Mouse (Mus musculus) lung, postnatal 14 days (tissue): ENCODE measurements around the gene Foxb1.

Experiments used
- DNase-seq: peaks from one replicate; pipeline ENCODE4 v3.0.0; 2021

Foxb1 gene

DNA sequence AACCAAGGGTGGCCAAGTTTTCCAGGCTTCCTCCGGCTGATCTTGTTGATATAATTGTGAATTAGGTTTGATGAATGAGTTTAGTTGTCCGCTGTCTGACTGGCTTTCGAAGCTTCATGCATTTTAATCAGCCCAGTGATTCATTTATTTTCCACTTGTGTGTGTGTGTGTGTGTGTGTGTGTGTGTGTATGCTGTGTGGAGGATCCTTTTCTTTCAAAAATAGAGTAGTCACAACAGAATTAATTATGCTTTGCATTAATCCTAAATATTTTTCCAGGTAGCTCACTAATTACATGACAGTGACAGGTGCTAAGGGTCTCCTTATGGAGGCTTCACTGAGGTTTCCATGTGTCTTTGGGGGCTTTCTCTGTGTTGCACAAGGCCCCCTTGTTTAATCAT, 4.3 kb downstream of the Foxb1 start:
- DNase-seq = no peak

DNA sequence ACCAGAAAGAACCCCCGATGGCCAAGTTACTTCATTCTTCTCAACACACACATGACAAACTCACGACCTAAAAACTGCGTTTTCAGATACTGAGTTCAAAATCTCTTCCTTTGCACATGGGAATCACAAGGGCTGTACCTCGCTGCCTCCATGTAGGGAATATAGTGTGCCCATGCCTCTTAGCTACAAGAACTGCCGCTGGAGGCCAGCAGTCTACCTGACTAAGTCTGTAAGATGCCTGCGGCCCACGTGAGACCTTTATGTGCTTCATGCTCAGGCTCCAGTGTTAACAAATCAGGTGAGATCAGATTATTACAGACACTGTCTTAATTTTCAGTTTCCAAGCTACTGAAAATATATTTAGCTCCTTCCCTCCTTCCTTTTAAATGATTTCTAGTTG, 4.7 kb downstream of the Foxb1 start:
- no peak for DNase-seq

DNA sequence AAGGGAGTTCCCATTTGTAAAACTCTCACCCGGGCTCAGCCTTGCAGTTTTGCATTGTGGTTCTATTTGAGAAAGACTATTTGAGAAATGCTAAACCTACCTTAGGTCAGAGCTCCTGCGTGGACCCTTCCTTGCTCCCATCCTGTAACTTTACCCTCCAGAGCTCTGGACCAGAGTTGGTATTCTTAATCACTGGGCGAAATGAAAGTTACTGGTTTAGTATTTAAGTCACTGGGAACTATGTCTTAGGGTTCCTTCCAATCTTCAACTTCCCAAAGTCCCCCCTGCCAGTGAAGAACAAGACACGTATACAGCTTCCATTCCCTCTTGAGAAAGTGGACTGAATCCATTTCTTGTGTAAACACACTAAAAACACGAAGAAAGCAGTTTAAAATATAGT, 5.6 kb downstream of the Foxb1 start:
- no peak for DNase-seq

DNA sequence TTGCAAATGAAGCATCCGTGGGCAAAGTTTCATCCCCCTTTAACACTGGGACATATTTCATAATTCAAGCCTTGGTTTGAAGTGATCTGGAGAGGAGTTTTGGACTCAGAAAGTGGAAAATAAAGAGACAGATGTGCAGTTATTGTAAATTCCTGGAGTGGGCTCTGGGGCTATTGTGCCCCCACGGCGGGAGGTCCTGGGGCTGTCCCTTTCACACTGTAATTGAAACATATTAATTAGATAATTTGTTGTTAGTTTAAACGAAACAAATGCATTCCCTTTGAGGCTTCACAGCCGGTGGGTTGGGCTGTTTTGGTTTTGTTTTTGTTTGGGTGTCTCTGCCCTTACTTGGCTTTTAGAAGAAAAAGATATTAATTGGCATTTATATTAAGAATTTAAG, 6.0 kb downstream of the Foxb1 start:
- no peak for DNase-seq

DNA sequence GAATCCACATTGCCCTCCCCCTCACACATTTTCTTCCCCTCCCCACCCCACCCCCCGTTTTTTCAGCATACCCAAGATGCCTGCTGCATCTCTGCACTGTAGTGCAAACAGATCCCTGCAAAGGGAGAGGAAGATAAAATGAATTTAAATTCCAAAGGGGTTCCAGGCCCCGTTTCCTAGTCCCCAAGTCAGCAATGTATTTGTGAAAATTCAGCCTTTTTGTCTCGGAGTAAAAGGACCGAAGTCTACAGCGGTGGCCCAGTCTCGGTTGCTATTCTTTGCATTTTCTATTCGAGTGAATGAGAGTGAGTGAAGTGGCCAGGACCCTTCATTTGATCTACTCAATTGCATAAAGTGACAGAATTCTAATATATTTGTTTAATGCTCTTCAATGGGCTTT, 6.4 kb downstream of the Foxb1 start:
- DNase-seq = no peak

DNA sequence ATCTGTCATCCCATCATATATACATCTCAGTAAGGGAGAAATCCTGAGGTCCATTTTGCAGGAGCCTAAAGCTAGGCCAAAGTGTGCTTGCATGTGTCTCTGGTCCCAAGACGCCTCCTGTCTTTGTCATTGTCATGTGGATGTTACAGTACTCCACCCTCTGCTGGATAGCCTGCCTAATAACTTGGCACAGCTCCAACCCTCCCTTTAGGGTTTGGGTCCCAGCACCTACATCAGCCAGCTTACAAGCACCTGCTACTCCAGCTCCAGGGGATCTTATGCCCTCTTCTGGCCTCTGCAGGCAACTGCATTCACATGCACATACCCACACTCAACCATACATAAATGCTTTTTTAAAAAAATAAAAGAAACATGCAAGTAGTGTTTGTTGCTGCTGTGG, 12.8 kb downstream of the Foxb1 start:
- DNase-seq = no peak

DNA sequence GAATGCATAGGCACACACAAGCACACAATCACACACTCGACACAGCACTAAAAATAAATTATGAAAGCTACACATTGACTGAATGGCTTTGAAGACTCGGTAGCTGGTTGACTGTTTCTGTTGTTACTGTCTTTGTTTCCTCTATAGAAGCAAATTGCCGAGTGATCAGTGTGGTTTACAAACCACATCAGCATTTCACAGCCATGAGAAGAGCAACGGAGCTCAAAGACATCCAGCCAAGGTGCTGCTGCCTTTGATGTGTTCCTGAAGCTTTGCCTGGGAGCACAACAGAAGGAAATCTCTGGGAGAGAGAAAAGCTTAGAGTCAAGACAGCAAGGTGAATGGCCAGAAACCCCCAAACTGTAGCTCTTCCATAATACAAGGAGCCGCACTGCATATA, 32.0 kb downstream of the Foxb1 start:
- DNase-seq = no peak

DNA sequence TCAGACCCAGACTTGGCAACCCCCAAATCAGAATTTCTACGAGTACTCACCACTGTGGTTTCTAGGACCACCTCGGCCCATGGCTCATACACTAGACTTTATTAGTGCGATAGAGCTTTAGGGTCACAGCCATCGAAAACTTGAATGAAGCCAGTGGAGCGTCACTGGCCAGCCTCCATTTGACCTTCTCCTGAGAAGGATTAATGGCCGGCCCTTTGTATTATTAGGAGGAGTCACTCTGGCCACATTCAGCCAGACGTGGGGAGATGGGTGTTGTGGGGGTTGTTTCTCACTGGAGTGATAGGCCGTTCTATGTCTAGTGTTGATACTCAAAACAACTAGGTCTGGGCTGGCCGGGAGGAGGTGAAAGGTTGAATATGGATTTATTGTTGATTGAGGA, 42.3 kb downstream of the Foxb1 start:
- no peak for DNase-seq

DNA sequence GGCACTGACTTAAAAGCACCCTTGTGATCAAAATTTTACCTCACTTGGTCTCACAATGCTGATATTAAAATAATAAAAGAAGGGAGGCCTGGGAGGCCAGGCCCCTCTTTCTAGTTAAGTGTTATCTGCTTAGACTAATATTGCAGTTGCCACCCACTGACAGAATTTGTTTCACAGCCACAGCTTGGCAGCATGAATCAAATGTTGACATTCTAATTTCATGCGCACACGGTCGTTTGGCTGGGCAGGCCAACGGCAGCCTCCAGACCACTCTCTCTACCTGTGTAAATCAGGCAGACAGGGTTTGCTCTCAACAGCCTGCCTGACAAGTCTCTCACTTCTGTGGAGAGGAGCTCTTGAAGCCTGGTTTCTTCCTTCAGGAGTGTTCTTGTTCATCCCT, 44.4 kb downstream of the Foxb1 start:
- no peak for DNase-seq

DNA sequence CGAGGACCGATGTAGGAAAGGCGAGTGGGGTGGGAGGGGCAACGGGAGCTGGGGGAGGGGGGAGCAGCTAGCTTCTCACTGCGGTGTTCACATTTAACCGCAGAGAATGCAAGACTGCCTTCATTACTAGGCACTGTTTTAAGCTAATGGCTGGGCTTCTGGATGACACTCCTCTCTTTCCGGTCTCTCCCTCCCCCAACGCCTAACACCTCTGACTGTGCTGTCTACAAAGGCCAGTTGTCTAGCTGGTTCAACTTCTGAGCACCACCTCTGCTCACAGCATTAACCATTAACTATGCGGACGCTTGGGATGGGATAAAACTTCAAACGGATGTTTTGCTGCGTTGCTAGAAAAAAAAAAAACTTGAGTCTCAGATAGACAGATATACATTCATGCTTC, 45.3 kb downstream of the Foxb1 start:
- no peak for DNase-seq

DNA sequence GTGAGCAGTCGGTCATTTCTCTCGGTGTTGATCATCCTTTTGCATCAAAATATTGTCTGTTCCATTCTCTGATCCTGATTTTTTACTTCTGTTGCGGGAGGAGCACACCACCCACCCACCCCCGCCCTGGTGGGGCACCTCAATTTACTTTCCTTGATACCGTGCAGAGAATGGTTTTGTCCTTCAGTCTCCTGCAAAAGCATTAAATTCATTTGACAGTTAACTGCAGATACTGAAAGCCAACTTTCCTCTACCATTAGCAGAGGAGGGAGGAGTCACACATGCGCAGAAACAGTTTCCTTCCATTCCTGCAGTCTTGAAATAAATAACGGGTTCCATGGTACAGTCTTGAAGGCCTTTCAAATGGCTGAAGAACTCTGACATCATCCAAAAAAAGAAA, 46.4 kb downstream of the Foxb1 start:
- no peak for DNase-seq

DNA sequence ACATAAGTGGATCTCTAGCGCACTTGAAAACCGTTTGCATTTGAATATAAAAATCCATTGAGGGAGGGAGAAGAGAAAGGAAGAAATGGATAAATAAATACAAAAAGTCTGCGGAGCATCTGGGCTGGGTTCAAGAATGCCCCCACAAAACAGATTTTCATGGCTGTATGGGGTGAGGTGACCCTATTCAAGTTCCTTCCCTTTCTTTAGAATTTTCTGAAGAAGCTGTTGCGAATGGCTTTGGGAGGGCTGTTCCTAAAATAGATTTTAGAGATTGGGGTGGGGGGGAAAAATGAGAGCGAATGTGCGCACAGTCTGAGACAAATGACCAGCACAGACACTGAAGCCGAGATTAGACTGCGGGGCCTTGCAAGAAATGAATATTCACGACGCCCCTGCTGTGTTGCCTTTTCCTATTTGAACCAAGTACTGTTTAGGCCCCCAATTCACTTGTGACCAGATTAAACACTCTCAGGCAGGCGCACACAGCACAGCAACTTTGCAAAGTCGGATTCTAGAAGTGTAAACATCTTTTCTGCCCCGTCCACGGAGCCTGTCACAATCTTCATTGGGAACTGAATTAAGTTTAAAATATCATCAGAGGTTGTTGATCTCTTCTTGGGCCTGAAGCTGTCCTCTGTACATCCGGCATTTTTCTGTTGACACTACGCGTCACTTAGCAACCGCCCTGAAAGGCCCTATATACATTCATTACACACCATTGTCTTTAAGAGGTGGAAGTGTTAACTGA, 47.0 kb downstream of the Foxb1 start:
- DNase-seq = no peak

DNA sequence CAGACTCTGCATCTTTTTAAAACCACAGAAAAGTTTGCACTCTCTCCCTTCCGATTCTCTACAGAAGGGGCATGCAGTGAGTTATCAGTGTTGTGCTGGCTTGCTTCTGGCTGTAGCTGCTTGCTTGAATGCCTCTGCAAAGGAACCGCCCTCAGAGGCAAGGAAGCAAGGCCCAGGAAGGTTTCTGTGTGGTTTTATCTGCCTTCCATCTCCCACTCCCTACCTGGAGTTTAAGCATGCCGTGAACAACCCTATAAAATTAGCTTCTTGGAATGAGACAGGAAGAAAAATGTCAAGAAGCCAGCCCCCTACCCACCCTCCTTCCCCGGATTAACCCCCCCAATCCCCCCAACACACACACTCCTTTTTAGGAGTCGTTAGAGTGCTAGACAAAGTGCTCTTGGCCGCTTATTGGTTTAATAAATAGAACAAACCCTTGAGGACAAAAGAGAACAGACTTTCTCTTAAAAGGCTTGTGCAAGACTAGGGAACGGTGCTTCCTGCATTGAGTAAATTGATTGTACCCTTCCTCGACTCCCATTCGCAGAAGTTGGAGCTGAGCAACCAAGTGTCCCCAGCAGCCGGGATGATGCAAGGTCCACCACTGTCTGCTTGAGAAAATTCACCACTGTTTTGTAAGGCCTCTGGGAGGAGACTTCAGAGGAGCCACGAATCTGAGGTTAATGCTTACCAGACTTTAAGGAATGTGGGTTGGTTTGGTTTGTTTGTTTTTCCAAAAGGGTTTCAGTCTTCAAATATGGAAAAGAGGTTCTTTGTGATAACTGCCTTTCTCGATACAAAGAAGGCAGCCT, 47.8 kb downstream of the Foxb1 start:
- DNase-seq = peak; percentile 23
